Mouse (Mus musculus) thymus, postnatal 4 days (tissue): ENCODE results near the gene Mpz.

Experiments used
- DNase-seq: peaks from one replicate; pipeline ENCODE4 v3.0.0; 2021

Mpz gene

DNA sequence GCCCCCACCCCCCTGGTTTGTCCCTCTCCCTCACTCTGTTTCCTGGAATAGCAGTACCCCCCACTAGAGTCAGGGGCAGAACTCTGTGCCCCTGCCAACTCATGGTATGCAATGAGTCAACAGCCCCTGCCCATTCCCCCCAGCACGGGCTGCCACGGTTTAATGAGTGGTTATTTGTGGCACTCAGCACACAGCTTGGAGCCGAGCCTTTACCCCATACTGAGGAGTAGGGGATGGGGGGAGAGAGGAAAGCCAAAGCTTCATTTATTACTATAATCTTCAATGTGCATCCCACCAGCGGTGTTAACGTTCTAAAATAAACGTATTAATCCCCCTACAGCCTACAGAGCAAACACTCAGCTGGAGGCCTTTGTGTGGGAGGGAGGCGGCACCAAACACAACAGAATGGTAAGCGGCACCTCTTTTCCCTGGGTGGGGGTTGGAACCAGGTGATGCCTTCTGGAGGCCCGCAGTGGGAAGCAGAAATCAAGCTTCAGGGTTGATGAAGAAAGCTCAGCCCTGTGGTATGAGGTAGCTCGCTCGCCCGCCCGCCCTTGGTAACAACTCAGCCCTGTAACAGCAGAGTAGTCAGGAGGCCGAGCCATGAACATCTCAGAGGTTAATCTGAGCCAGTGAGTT is 39.1 kb downstream of the Mpz start:
- no peak for DNase-seq

DNA sequence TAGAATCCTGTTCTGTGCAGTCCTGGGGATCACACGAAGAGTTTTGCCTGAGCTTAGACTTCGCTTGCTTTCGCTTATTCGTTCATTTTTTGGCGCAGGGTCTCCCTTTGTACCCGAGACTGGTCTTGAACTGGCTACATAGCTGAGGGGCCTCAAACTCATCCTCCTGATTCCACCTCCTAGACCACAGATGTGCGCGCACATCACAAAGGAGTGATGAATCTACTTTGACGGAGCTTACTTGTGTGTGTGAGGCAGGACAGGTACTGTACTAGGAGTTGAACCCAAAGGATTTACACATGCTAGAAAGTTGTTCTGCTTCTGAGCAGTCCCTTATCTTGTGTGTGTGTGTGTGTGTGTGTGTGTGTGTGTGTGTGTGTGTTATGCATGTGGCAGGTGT is 40.3 kb downstream of the Mpz start:
- no peak for DNase-seq

DNA sequence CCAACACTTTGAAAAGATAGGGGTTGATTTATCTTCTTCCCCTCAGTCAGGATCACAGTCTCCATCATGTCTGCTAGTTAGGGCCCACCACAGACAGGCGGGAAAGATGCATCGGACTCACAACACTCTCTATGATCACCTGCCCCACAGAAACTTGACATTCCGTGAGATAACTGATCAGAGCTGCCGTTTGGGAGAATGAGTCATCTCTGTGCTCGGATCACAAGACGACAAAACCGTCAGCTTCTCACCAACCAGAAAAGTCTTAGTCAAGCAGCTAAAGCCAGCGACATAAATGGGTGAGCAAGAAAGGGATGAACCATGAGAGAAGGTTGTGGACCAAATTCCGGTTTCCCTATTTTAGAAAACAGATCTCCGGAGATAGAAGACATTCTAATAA is 41.8 kb downstream of the Mpz start:
- no peak for DNase-seq

DNA sequence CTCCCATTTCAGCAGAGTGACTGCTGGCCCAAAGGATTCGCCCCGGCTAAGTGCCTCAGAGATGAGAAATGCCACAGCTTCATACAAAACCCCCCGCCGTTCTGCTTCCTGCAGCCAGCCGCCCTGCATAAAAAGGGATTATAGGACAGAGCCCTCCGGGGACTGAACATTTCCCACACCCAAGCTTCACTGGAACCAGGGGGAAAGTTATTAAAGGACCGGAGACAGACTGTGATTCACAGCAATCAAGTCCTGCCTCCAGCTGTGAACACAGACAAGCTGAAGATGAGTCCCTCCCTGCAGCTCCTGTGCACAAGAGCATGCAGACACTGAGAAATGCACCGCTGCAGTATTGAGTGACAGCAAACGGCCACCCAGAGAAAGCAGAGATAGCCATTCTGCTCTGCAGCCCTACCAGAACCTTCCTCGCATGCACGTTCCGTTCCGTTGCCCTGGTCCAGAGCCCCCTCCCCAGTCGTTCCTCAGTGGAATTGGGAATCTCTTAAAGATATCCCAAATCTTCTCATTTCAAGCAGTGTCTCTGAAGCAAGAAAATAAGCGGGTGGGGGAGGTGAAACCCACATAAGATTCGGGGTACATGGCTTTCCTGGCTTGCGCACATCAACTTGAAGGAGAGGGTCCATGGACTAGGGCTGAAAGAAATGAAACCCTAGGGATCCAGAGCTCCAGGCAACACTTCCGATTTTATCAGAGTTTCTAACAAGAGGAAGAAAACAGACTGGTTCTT is 42.8 kb downstream of the Mpz start:
- DNase-seq = no peak

DNA sequence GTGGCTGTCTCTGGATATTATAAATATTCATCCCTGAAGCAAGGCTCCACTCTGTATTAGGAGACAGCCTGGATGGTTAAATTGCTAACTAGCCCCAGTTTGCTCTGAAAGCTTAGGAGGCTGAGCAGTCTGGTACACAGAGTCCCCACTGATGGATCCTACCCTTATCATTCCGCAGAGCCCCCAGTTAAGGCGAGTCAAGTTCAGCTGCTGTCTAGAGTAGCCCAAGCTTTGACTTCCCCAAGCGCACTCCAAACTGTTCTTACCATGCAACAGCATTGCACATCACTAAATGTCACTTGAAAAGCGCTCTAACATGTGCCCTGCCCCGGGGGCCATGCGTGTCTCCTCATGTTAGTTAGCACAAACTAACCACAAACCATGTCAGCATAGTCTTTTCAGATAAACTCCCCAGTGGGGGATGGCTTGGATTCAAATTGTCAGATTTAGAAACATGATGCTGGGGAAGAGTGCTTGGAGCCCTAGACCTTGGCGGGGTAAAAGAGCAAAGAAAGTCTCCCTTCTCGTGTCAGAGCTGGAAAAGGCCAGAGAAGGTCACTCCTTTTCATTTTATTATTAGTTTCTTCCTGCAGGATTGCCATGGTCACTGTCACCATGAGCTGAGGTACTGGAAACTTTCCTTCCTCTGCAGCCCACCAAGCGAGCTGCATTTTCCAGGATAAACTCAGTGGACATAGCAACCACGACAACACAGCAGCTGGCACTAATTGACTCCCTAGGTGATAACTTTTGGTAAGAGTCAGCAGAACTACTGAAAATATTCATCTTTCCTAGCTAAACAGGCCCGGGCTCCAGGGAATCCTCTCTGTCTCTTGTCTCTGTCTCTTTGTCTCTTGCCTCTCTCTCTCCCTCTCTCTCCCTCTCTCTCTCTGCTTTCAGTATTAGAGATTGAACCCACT is 43.7 kb downstream of the Mpz start:
- DNase-seq = no peak

DNA sequence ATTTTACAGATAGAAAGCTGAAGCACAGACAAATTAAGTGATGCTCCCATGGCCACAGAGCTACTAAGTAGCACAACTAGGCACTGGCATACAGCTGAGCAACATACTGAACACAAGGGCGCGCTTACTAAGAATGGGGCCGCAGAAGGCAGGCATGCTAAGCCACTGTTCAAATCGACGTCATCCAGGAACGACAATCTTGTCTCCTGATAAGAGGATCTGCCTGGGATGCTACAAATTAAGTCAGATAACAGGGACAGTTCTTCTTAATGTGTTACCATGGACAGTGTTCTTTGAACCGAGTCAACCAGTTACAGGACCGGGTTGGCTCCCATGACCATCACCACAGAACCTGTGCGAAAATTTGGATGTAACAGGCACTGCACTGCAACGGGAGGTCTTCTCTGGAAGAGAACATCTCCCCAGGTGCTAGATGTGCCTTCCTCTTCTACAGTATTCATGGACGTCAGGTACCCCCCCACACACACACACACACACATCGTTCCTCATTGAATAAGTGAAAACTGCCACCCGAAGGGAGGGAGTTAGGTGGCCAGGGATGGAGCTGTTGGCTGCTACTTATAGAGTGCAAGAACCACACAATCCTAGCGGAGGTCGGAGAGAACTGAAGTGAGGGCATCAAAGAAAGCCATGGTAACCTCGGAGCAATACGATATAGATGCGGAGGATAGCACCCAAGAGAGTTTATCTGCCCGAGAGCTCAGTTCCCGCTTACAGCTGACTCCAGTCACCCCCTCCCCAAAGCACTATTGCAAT is 44.7 kb downstream of the Mpz start:
- no peak for DNase-seq

DNA sequence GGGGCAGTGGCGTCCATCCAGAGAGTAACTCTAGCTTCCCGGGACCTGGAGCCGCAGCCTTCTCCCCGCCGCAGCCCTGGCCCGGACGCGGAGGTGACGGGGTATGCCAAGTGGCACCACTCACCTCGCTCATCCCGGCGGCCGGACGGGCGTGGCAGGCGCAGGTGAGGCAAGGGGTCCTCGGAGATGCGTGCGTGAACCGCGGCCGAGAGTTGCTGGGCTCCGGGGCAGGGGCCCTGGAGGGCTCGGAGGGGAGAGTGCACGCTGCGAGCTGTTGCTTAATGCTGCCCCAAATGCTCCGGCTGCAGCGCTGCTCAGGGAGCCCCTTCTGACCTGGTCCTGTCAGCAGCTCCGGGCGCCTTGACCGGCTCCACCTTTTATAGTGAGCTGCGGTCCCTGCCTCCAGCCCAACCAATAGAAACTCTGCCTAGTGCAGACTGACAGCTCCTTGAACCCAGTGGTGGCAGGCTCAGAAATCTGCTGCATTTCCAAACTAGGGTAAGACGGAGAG is 45.4 kb downstream of the Mpz start, which contains the start of gene Pcp4l1:
TSS of gene Pcp4l1 (minus strand) at position 382 of the 511 bp plus-strand sequence.
- DNase-seq = peak; percentile 28

DNA sequence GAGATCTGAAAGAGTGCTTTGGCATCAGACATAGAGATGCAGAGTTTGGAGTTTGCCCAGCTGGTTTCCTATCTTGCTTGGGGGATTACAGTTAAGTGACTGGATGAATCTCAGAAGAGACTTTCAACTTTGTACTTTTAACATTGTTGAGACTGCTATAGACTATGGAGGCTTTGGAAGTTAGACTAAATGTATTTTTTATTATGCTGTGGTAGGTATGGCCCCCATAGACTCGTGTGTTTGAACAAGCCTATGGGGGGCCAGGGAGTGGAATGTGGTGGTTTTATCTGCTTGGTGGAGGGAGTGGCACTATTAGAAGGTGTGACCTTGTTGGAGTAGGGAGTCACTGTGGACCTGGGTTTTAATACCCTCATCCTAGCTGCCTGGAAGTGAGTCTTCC is 49.0 kb downstream of the Mpz start:
- DNase-seq = no peak

DNA sequence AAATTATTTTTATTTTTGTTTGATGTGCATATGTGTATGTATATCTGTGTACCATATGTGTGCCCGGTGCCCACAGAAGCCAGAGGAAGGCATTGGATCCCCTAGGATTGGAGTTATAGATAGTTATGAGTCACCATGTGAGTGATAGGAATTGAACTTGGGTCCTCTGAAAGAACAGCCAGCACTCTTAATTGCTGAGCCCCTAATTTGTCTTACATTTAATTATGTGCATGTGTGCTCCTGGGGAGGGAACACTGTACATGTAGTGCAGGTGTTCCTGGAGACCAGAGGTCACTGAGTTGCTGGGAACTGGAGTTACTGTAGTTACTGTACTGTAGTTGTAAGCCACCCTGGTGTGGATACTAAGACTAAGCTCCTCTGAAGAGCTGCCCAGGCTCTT is 50.3 kb downstream of the Mpz start:
- DNase-seq = no peak

DNA sequence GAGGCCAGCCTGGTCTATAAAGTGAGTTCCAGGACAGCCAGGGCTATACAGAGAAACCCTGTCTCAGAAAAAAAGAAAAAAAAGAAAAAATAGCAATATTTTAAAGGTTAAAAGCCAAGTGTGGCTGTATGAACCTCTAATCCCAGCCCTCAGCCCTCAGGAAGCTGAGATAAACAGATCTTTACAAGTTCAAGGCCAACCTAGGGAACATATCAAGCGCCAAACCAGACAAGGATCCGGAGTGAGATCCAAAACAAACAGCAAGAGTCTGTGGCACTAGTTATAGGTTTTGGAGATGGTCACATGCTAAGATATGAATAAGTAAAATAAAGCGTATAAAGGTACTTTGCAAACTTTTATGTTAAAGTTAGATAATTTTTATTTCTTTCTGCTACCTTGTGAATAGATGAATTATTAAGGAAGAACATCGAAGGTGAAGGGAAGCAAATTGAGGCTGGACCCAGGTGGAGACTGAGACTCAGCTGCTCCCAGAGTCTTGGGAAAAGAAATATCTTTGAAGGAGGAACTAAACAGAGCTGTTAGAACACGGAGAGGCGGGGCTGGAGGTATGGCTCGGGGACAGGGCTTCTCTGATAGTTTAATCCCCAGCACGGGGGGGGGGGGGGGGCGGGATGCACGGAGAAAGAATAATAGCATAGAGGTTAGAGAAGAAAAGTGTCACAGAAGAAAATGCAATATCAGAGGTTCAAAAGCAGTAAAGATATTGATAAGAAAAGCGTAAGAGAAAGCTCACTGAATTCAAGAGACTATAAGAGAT is 53.1 kb downstream of the Mpz start:
- DNase-seq = no peak

DNA sequence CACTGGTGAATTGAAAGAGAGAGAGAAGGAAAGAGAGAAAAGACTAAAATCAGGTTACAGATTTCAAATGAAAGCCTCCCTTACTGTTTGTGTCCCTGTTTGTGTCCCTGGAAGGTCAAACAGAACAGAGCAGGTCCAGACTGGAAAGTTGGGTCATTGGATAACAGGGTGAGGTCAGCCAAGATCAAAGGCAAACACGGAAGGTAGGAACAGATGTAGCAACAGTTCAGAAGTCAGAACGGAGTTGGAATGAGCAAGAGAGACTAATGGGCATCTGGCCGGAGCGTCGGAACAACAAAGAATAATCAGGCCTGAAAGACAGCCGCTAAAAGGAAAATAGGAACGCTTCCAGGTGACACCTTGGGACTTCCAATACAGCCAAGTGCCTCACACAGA is 53.7 kb downstream of the Mpz start:
- DNase-seq = no peak

DNA sequence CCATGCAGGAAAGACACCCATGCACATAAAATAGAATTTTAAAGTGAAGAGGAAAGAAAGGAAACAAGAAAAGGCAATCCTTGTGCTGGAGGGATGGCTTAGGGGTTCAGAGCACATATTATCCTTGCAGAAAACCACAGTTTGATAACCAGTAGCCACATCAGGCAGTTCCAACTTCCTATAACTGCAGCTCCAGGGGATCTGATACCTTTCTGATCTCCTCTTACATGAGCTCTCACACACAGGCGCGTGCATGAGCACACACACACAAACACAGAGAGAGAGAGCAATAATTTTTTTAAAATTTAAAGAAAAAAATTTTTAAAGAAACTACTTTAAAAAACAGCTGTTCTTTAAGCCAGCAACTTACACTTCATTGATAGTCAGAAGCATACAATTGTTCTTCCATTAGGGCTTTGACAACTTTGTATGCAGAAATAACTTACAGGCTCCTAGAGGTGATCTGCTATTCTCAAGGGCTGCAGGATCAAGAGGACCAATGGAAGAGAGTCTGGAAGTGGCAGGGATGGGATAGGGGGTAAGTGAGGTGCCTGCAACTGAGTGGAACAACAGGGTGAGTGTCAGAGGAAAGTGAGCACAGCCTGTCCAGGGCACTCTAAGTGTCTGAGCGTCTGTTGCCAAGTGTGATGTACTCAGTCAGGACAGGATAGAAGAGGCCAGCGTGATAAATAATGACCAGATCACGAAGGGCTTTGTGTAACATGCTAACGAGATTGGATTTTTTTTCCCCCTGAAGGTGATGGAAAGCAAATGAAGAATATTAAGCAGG is 55.4 kb downstream of the Mpz start:
- no peak for DNase-seq

DNA sequence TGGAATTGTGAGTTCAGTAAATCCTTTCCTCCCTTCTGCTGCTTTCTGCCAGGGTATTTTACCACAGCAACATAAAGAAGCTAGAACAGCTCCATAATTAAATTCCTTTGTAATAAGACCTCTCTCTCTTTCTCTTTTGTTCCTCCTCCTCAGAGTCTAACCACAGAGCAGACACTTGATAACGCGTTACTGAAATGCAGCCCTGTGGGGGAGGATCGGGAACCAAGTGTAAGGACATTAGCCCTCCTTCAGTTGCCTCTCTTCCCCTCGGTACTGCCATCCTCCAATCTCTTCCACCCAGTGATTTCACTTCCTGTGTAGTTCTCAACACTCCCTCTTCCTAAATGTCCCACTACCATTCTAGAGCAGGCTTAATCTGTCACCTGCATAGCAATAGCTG is 58.9 kb downstream of the Mpz start:
- DNase-seq = no peak
